Mouse (Mus musculus): ENCODE measurements around the gene Gm49380.

DNA sequence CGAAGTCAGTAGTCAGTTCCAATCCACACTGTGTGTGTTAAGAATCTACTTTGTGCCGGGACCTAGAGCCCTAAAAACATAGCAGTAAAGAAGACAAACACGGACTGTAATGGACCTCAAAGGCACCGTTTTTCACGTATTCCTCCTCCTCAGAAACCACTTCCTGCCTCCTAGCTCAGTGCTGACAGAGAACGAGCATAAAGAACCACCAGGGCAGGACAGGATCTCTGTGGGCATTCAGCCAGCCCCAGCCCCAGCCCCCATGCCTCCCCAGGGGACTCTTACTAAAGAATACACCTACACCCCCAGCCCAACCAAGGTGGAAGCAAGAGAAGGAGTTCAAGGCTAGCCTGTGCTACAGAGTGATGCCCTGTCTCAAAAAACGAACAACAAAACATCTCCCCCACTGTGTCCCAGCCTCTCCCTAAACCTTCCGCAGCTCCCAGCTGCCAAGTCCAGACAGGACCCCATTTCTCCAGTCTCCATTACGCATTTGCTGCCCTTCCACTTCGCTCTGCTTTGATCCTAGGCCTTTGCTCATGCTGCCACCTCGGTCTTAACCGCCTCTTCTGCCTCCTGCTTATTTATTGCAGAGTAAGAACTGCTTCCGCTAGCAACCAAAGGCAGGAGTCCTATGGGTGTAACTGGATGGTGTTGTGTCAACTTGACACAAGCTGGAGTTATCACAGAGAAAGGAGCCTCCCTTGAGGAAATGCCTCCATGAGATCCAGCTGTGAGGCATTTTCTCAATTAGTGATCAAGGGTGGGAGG is 79.2 kb downstream of the Gm49380 start:
- TF ChIP-seq POLR2A (IDR thresholded peaks at IDR 0.05; ENCODE audit: extremely low read depth, insufficient read depth, low read length) (no peak), CTCF (IDR thresholded peaks at IDR 0.05; ENCODE audit: low read depth, low read length) (no peak)

Measured in liver, adult 2 months (tissue).